Mouse (Mus musculus) liver, embryonic 14.5 days (tissue): ENCODE data around the gene Pcnx2. TPM values are rescaled to one million over a fixed set of nuclear protein-coding genes. Genes with fewer than 3 reads are reported as not detected.

Source experiments
- ATAC-seq: fragments of 200-750 bp; cut with Nextera tagmentation; 2 replicates; pipeline ENCODE4 v1.8.0; 2017; ENCODE audit warnings: moderate number of reproducible peaks, mild to moderate bottlenecking, moderate library complexity; ENCODE audit not compliant: insufficient read depth
- DNase-seq, 3 experiments: peaks; one replicate each; pipeline ENCODE4 v3.0.0-alpha.2; 2012 to 2013; ENCODE audit warnings: low read depth in 3 of 3, low spot score in 3 of 3
- H3K27ac ChIP-seq: fragments of 300-500 bp; sonication (generic); 2 replicates; pipeline ENCODE4 v1.5.1; 2014; ENCODE audit warnings: moderate library complexity, mild to moderate bottlenecking, control low read depth, inconsistent platforms
- H3K27me3 ChIP-seq: fragments of 300-500 bp; sonication (generic); 2 replicates; pipeline ENCODE4 v1.6.1; 2014; ENCODE audit warnings: mild to moderate bottlenecking, low read length, moderate library complexity; ENCODE audit not compliant: control insufficient read depth, insufficient read depth
- H3K36me3 ChIP-seq: fragments of 300-500 bp; sonication (generic); replicated peaks from 2 replicates; pipeline ENCODE4 v1.6.1; 2014; ENCODE audit warnings: low read depth; ENCODE audit not compliant: control insufficient read depth, insufficient read depth
- H3K4me1 ChIP-seq, 2 experiments: fragments of 200-500 bp in 1 of 2; fragments of 300-500 bp in 1 of 2; sonication (generic) in 1 of 2; replicated peaks; 2 replicates each; pipeline ENCODE4 v1.6.1; 2012 to 2014; ENCODE audit warnings: antibody characterized with exemption in 1 of 2, inconsistent platforms in 1 of 2, low read length in 1 of 2; ENCODE audit not compliant: control insufficient read depth in 2 of 2, insufficient read depth in 2 of 2
- H3K4me2 ChIP-seq: fragments of 300-500 bp; sonication (generic); 2 replicates; pipeline ENCODE4 v1.6.1; 2014; ENCODE audit warnings: low read depth, mild to moderate bottlenecking, control low read depth, moderate library complexity
- H3K4me3 ChIP-seq, 2 experiments: fragments of 200-500 bp in 1 of 2; fragments of 300-500 bp in 1 of 2; sonication (generic) in 1 of 2; 2 replicates each; pipeline ENCODE4 v1.5.1; 2012 to 2014; ENCODE audit warnings: low read depth in 2 of 2, low read length in 2 of 2, mild to moderate bottlenecking in 2 of 2, control low read depth in 1 of 2, inconsistent platforms in 1 of 2, moderate library complexity in 1 of 2; ENCODE audit not compliant: insufficient read depth in 1 of 2
- H3K9ac ChIP-seq: fragments of 300-500 bp; sonication (generic); replicated peaks from 2 replicates; pipeline ENCODE4 v1.6.1; 2014; ENCODE audit warnings: mild to moderate bottlenecking, control low read depth, moderate library complexity
- H3K9me3 ChIP-seq: fragments of 300-500 bp; sonication (generic); 2 replicates; pipeline ENCODE4 v1.6.1; 2016; ENCODE audit warnings: low read length, mixed read lengths; ENCODE audit not compliant: control insufficient read depth
- CTCF ChIP-seq: IDR thresholded peaks from 2 replicates; pipeline ENCODE4 v1.5.1; 2016; ENCODE audit warnings: antibody characterized with exemption, low read depth, control low read depth
- EP300 ChIP-seq: IDR thresholded peaks from 2 replicates; pipeline ENCODE4 v1.6.1; 2016; ENCODE audit warnings: antibody characterized with exemption, low read depth
- WGBS: fragments of 180-500 bp; shearing (Covaris S2); extraction: QIAGEN DNeasy Blood & Tissue Kit; methylation state at CpG from one replicate; pipeline ENCODE4 v1.1.7; 2014; ENCODE audit not compliant: insufficient replicate concordance; 5-methylcytosine and 5-hydroxymethylcytosine counted together
- polyA plus RNA-seq, 2 experiments: library from polyadenylated mRNA; depleted of rRNA in 1 of 2; stranded (reverse) in 1 of 2; unstranded in 1 of 2; fragments of >200 nt; fragmentation: Nextera tagmentation in 1 of 2; extraction: Ambion mirVana in 1 of 2; gene quantifications; 2 replicates each; pipeline versions ENCODE4 v1.2.1 to v1.2.3; 2012 to 2014

The Pcnx2 gene
- polyA plus RNA-seq, 2 experiments, result 0.19 TPM; not detected in 1

GRCm38 (mm10) chr8:125723437-125723836, 174.7 kb downstream of the Pcnx2 start:
- DNase-seq (no peak), ATAC-seq (no peak)
- 74% methylated on average over 6 of the region's 6 CpGs for WGBS
- no peaks in the 10 kb centered on the region for H3K36me3 ChIP-seq
- no peak overlapping the region for H3K9ac ChIP-seq
- H3K4me2 ChIP-seq, result no peak overlapping the region
- peaks cover 0 to 6% of the 10 kb centered on the region in 2 experiments; a peak in 2 of 4 replicates for H3K4me1 ChIP-seq
- no peaks in the 10 kb centered on the region for H3K9me3 ChIP-seq
- TF ChIP-seq CTCF (no peak), EP300 (no peak)
- no peak overlapping the region for H3K4me3 ChIP-seq
- H3K27ac ChIP-seq, result no peak overlapping the region
- H3K27me3 ChIP-seq, result no peaks in the 10 kb centered on the region

DNA sequence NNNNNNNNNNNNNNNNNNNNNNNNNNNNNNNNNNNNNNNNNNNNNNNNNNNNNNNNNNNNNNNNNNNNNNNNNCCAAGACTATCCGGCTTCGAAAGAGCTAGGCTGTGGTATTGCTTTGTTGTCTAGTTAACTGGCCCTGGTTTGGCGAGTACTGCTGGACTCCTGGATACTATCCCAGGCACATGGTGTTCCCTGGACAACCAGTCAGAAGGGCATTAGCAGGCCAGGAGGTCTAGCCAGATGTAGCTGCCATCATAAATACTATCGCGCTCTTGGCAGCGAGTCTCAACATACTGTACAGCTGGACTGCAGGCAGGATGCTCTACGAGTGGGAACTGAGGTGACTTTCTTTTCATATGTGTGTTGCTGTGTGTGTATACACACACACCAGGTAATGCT, 175.4 kb downstream of the Pcnx2 start:
- Histone ChIP-seq H3K9ac (no peak overlapping the region), H3K4me1 (peaks cover 0 to 6% of the 10 kb centered on the region in 2 experiments; a peak in 2 of 4 replicates), H3K27me3 (no peaks in the 10 kb centered on the region), H3K9me3 (no peaks in the 10 kb centered on the region), H3K36me3 (no peaks in the 10 kb centered on the region), H3K4me2 (no peak overlapping the region), H3K4me3 (no peak overlapping the region), H3K27ac (no peak overlapping the region)
- 77% methylated on average over 7 of the region's 7 CpGs for WGBS
- ATAC-seq, result no peak
- TF ChIP-seq EP300 (no peak), CTCF (no peak)
- no peak for DNase-seq

DNA sequence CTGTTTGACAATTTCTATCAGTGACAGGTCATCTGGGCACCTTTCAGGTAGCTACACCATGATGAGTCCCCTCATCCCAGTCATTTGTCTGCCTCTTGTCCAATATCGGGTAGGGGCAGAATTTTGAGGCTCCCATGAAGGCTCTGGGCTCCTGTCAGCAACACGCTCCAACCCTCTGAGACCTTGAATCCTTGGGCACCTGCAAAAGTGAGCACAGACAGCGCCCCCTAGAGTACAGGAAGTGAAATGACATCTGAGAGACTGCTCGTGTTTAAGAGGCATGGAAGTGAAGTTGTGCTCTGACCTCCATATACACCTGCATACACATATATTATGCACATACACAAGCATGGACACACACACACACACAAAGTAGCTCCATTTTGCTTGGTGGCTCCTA, 179.2 kb downstream of the Pcnx2 start:
- no peaks in the 10 kb centered on the region; a peak in 1 of 4 replicates for H3K4me1 ChIP-seq
- ATAC-seq (no peak), DNase-seq (peak in 1 of 3 experiments; percentile 17)
- no peaks in the 10 kb centered on the region for H3K36me3 ChIP-seq
- H3K27ac ChIP-seq, result no peak overlapping the region
- no peaks in the 10 kb centered on the region; the same call in 1 of the 2 replicates for H3K27me3 ChIP-seq
- H3K4me3 ChIP-seq, result no peak overlapping the region
- 41% methylated on average over 4 of the region's 4 CpGs for WGBS
- TF ChIP-seq CTCF (peak; percentile 77), EP300 (no peak)
- H3K9me3 ChIP-seq, result no peaks in the 10 kb centered on the region
- H3K4me2 ChIP-seq, result no peak overlapping the region
- H3K9ac ChIP-seq, result no peak overlapping the region

DNA sequence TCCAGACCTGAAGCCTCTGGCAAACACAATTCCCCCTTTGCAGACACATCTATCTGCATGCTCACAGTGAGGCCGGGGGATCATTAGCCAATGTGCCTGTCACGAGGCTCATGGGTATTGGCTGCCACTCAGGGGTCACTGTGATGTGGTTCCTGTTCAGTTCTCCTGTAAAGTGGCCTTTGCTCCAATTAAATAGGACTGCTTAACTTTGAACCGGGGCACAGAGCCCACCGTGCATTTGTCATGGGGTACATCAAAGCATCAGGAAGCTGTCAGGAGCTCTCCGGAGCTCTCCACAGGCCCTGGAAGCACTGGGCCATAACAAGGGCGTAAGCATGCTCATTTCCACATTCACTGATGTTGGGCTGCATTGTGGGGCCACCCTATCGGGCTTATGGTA, 181.5 kb downstream of the Pcnx2 start:
- Histone ChIP-seq H3K27me3 (no peaks in the 10 kb centered on the region; the same call in 1 of the 2 replicates), H3K36me3 (no peaks in the 10 kb centered on the region), H3K4me3 (no peak overlapping the region), H3K27ac (no peak overlapping the region), H3K9me3 (no peaks in the 10 kb centered on the region), H3K9ac (no peak overlapping the region), H3K4me2 (no peak overlapping the region), H3K4me1 (peaks cover 3 to 12% of the 10 kb centered on the region in 2 experiments; a peak in 2 of 4 replicates)
- TF ChIP-seq CTCF (no peak), EP300 (no peak)
- 44% methylated on average over 7 of the region's 7 CpGs for WGBS
- DNase-seq (no peak), ATAC-seq (no peak)

GRCm38 (mm10) chr8:125716211-125716610, 181.9 kb downstream of the Pcnx2 start:
- TF ChIP-seq CTCF, result no peak
- no peak for TF ChIP-seq EP300
- H3K4me3 ChIP-seq, result no peak overlapping the region
- no peaks in the 10 kb centered on the region for H3K9me3 ChIP-seq
- WGBS, result 40% methylated on average over 4 of the region's 4 CpGs
- H3K4me2 ChIP-seq, result no peak overlapping the region
- H3K9ac ChIP-seq, result no peak overlapping the region
- no peak for DNase-seq
- H3K27me3 ChIP-seq, result no peaks in the 10 kb centered on the region; the same call in 1 of the 2 replicates
- peaks cover 4 to 16% of the 10 kb centered on the region in 2 experiments for H3K4me1 ChIP-seq
- H3K36me3 ChIP-seq, result no peaks in the 10 kb centered on the region
- no peak for ATAC-seq
- no peak overlapping the region for H3K27ac ChIP-seq
